Mouse (Mus musculus) intestine, postnatal 0 days (tissue): ENCODE results near the gene Hist1h3g. TPM values are rescaled to one million over a fixed set of nuclear protein-coding genes. Genes with fewer than 3 reads are reported as not detected.

Source experiments
- ATAC-seq: fragments of 200-750 bp; cut with Nextera tagmentation; 2 replicates; pipeline ENCODE4 v1.8.0; 2017; ENCODE audit warnings: mild to moderate bottlenecking, moderate TSS enrichment, moderate library complexity
- H3K27ac ChIP-seq: fragments of 300-500 bp; sonication (generic); 2 replicates; pipeline ENCODE4 v1.5.1; 2014; ENCODE audit warnings: mild to moderate bottlenecking, low read depth, low read length, moderate library complexity
- H3K27me3 ChIP-seq: fragments of 300-500 bp; sonication (generic); replicated peaks from 2 replicates; pipeline ENCODE4 v1.6.1; 2014; ENCODE audit warnings: low read length, mixed read lengths; ENCODE audit not compliant: control insufficient read depth, insufficient read depth
- H3K36me3 ChIP-seq: fragments of 300-500 bp; sonication (generic); 2 replicates; pipeline ENCODE4 v1.6.1; 2014; ENCODE audit warnings: mild to moderate bottlenecking, moderate library complexity; ENCODE audit not compliant: control insufficient read depth, insufficient read depth
- H3K4me1 ChIP-seq: fragments of 300-500 bp; sonication (generic); replicated peaks from 2 replicates; pipeline ENCODE4 v1.6.1; 2014; ENCODE audit warnings: antibody characterized with exemption, low read length, mixed read lengths; ENCODE audit not compliant: control insufficient read depth, insufficient read depth
- H3K4me2 ChIP-seq: fragments of 300-500 bp; sonication (generic); replicated peaks from 2 replicates; pipeline ENCODE4 v1.6.1; 2014; ENCODE audit warnings: low read depth, mild to moderate bottlenecking, moderate library complexity
- H3K4me3 ChIP-seq: fragments of 300-500 bp; sonication (generic); 2 replicates; pipeline ENCODE4 v1.5.1; 2014; ENCODE audit warnings: low read depth, low read length
- H3K9ac ChIP-seq: fragments of 300-500 bp; sonication (generic); 2 replicates; pipeline ENCODE4 v1.6.1; 2014; ENCODE audit warnings: mild to moderate bottlenecking, low read depth, low read length
- H3K9me3 ChIP-seq: fragments of 300-500 bp; sonication (generic); 2 replicates; pipeline ENCODE4 v1.6.1; 2016; ENCODE audit warnings: mixed run types; ENCODE audit not compliant: control insufficient read depth
- CTCF ChIP-seq: sonication (generic); IDR thresholded peaks from 2 replicates; pipeline ENCODE4 v1.5.1; 2016; ENCODE audit warnings: low read depth, mild to moderate bottlenecking, control low read depth, antibody characterized with exemption, moderate library complexity
- WGBS: fragments of 180-500 bp; shearing (Covaris S2); extraction: QIAGEN DNeasy Blood & Tissue Kit; methylation state at CpG from one replicate; pipeline ENCODE4 v1.1.7; 2014; 5-methylcytosine and 5-hydroxymethylcytosine counted together
- polyA plus RNA-seq: library from polyadenylated mRNA; unstranded; fragments of >200 nt; fragmentation: Nextera tagmentation; extraction: Ambion mirVana; gene quantifications from 2 replicates; pipeline ENCODE4 v1.2.1, GENCODE M21; 2015

Hist1h3g gene
- polyA plus RNA-seq, 1 experiment from 2014 or later, result 2.1 TPM

- Histone ChIP-seq H3K4me2 (no peak overlapping the region), H3K36me3 (no peaks in the 10 kb centered on the region), H3K4me3 (no peak overlapping the region), H3K9ac (no peak overlapping the region), H3K4me1 (no peaks in the 10 kb centered on the region), H3K27ac (no peak overlapping the region), H3K27me3 (no peaks in the 10 kb centered on the region), H3K9me3 (no peaks in the 10 kb centered on the region)
- 67% methylated on average over 1 of the region's 1 CpGs for WGBS
- no peak for TF ChIP-seq CTCF
- ATAC-seq, result no peak
These were observed 21.7 kb upstream of the Hist1h3g start for GRCm38 (mm10) chr13:23513517-23513916.

GRCm38 (mm10) chr13:23515281-23515680, 19.9 kb upstream of the Hist1h3g start:
- no peak for TF ChIP-seq CTCF
- 77% methylated on average over 5 of the region's 5 CpGs for WGBS

GRCm38 (mm10) chr13:23515826-23516620, 19.2 kb upstream of the Hist1h3g start:
- peak overlapping the region; percentile 52; the same call in 1 of the 2 replicates for H3K4me3 ChIP-seq
- 51% methylated on average over 15 of the region's 15 CpGs for WGBS

More at GRCm38 (mm10) chr13:23515281-23515680, 19.9 kb upstream of the Hist1h3g start:
- H3K4me3 ChIP-seq, result no peak overlapping the region
- H3K4me1 ChIP-seq, result no peaks in the 10 kb centered on the region
- no peak overlapping the region for H3K27ac ChIP-seq
- no peaks in the 10 kb centered on the region for H3K27me3 ChIP-seq
- ATAC-seq, result no peak
- H3K4me2 ChIP-seq, result no peak overlapping the region
- H3K36me3 ChIP-seq, result no peaks in the 10 kb centered on the region
- H3K9ac ChIP-seq, result no peak overlapping the region
- no peaks in the 10 kb centered on the region for H3K9me3 ChIP-seq

GRCm38 (mm10) chr13:23516822-23517602, 18.2 kb upstream of the Hist1h3g start:
- under 1% methylated on average over 19 of the region's 19 CpGs for WGBS
- Histone ChIP-seq H3K9ac (0 out of 2 replicates have a peak overlapping the region, but pooled peaks have one; percentile 2), H3K27me3 (no peaks in the 10 kb centered on the region), H3K4me1 (no peaks in the 10 kb centered on the region), H3K36me3 (no peaks in the 10 kb centered on the region), H3K9me3 (no peaks in the 10 kb centered on the region), H3K4me3 (peak overlapping the region; percentile 52), H3K27ac (peak overlapping the region; percentile 24; the same call in 1 of the 2 replicates), H3K4me2 (peak overlapping the region; percentile 71)
- TF ChIP-seq CTCF, result no peak
- ATAC-seq, result peak; percentile 62

More at GRCm38 (mm10) chr13:23515826-23516620, 19.2 kb upstream of the Hist1h3g start:
- TF ChIP-seq CTCF, result no peak
- Histone ChIP-seq H3K36me3 (no peaks in the 10 kb centered on the region), H3K4me2 (peak overlapping the region; percentile 71), H3K4me1 (no peaks in the 10 kb centered on the region), H3K9me3 (no peaks in the 10 kb centered on the region), H3K27me3 (no peaks in the 10 kb centered on the region), H3K27ac (no peak overlapping the region), H3K9ac (no peak overlapping the region)
- ATAC-seq, result no peak

- no peaks in the 10 kb centered on the region for H3K36me3 ChIP-seq
- ATAC-seq, result peak; percentile 91
- TF ChIP-seq CTCF, result no peak
- peak overlapping the region; percentile 52 for H3K4me3 ChIP-seq
- H3K9me3 ChIP-seq, result no peaks in the 10 kb centered on the region
- H3K27ac ChIP-seq, result peak overlapping the region; percentile 24; the same call in 1 of the 2 replicates
- no peaks in the 10 kb centered on the region for H3K4me1 ChIP-seq
- H3K27me3 ChIP-seq, result no peaks in the 10 kb centered on the region
- WGBS, result under 1% methylated on average over 27 of the region's 27 CpGs
- H3K4me2 ChIP-seq, result peak overlapping the region; percentile 71
- H3K9ac ChIP-seq, result 0 out of 2 replicates have a peak overlapping the region, but pooled peaks have one; percentile 2
These were observed 17.5 kb upstream of the Hist1h3g start for GRCm38 (mm10) chr13:23517603-23518294.

GRCm38 (mm10) chr13:23518295-23518603, 17.0 kb upstream of the Hist1h3g start:
- TF ChIP-seq CTCF, result no peak
- under 1% methylated on average over 6 of the region's 6 CpGs for WGBS
- H3K9ac ChIP-seq, result no peak overlapping the region
- H3K4me1 ChIP-seq, result no peaks in the 10 kb centered on the region
- peak overlapping the region; percentile 52 for H3K4me3 ChIP-seq
- no peaks in the 10 kb centered on the region for H3K36me3 ChIP-seq
- H3K27me3 ChIP-seq, result no peaks in the 10 kb centered on the region
- H3K4me2 ChIP-seq, result peak overlapping the region; percentile 71
- no peaks in the 10 kb centered on the region for H3K9me3 ChIP-seq
- no peak for ATAC-seq
- H3K27ac ChIP-seq, result no peak overlapping the region
